Mouse (Mus musculus): ENCODE measurements around the gene Ccdc117. TPM values are rescaled to one million over a fixed set of nuclear protein-coding genes. Genes with fewer than 3 reads are reported as not detected.

Gene Ccdc117
- total RNA-seq, 2 experiments from 2014 or later, result 14.7 to 16.3 TPM

GRCm38 (mm10) chr11:5530717-5531116 lies 11.3 kb downstream of the Ccdc117 start:
- TF ChIP-seq CTCF (IDR thresholded peaks at IDR 0.05), result no peak
- Histone ChIP-seq H3K4me3 (no peak overlapping the region), H3K27ac (no peak overlapping the region)
- no peak for DNase-seq (ENCODE audit: extremely low spot score in 1 of 2, low spot score in 2 of 2)
- intact Hi-C loops (cut with DNase I), result no loop called here

- TF ChIP-seq CTCF (IDR thresholded peaks at IDR 0.05), result no peak
- Histone ChIP-seq H3K4me3 (no peak overlapping the region), H3K27ac (no peak overlapping the region)
- DNase-seq (ENCODE audit: extremely low spot score in 1 of 2, low spot score in 2 of 2), result no peak
- intact Hi-C loops (cut with DNase I), result no loop called here
These were observed 11.8 kb downstream of the Ccdc117 start for GRCm38 (mm10) chr11:5530172-5530571.

GRCm38 (mm10) chr11:5528841-5529240 lies 13.1 kb downstream of the Ccdc117 start:
- no peak for DNase-seq (ENCODE audit: extremely low spot score in 1 of 2, low spot score in 2 of 2)
- H3K4me3 ChIP-seq, result no peak overlapping the region

DNA sequence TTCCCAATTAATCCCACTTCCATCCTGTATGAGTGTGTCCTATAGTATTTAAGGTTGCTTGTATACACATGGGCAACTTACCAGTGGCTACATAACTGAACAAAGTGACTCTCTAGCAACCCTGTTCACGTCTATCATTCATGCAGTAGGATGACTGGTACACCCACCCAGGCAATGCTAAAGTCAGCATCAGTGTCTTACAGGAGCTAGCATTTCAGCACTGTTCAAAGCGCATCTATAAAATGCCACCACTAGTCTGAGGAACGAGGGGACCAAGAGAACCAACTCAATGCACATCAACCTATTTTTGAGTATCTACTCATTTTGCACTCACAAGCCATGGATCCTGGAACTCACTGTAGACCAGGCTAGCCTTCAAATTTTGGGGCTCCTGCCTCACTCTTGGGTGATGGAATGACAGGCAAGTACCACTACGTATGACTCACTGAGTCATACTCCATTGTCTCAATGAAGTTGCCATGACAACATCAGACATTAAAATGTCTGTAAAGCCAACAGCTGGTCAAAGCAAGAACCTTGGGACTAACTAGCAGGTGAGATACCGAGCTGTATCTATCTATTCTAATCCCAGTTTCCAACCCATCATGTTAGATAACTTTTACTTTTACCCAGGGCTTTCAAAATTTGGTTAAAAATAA lies 14.0 kb downstream of the Ccdc117 start:
- intact Hi-C loops (cut with DNase I), result no loop called here
- no peak overlapping the region for H3K4me3 ChIP-seq
- H3K27ac ChIP-seq, result no peak overlapping the region
- TF ChIP-seq CTCF (IDR thresholded peaks at IDR 0.05), result no peak
- no peak for DNase-seq (ENCODE audit: extremely low spot score in 1 of 2, low spot score in 2 of 2)

More at GRCm38 (mm10) chr11:5528841-5529240, 13.1 kb downstream of the Ccdc117 start:
- intact Hi-C loops (cut with DNase I), result no loop called here
- H3K27ac ChIP-seq, result no peak overlapping the region
- no peak for TF ChIP-seq CTCF (IDR thresholded peaks at IDR 0.05)

GRCm38 (mm10) chr11:5526573-5527439 lies 15.2 kb downstream of the Ccdc117 start:
- no peak for TF ChIP-seq CTCF (IDR thresholded peaks at IDR 0.05)
- intact Hi-C loops (cut with DNase I), result no loop called here
- DNase-seq (ENCODE audit: extremely low spot score in 1 of 2, low spot score in 2 of 2), result no peak
- H3K4me3 ChIP-seq, result no peak overlapping the region
- H3K27ac ChIP-seq, result no peak overlapping the region

DNA sequence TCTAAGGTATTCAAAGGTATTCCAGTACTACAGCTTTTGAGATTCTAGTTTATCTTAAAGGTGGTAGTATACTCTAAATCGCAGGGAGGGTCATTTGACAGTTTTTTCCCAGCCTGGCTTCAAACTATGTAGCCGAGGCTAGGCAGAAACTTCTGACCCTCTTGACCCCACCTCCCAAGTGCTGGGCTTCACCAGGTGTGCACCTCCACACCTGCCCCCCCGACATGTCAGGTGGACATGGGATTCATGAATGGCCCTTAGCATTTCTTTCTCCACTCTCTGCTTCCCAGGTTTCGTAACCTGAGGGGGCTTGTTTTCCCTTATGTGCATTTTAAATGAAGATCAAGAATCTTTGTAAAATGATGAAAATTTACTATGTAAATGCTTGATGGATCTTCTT lies 16.6 kb downstream of the Ccdc117 start:
- TF ChIP-seq CTCF (IDR thresholded peaks at IDR 0.05), result no peak
- H3K4me3 ChIP-seq, result no peak overlapping the region
- H3K27ac ChIP-seq, result no peak overlapping the region
- intact Hi-C loops (cut with DNase I), result no loop called here
- DNase-seq (ENCODE audit: extremely low spot score in 1 of 2, low spot score in 2 of 2), result no peak

DNA sequence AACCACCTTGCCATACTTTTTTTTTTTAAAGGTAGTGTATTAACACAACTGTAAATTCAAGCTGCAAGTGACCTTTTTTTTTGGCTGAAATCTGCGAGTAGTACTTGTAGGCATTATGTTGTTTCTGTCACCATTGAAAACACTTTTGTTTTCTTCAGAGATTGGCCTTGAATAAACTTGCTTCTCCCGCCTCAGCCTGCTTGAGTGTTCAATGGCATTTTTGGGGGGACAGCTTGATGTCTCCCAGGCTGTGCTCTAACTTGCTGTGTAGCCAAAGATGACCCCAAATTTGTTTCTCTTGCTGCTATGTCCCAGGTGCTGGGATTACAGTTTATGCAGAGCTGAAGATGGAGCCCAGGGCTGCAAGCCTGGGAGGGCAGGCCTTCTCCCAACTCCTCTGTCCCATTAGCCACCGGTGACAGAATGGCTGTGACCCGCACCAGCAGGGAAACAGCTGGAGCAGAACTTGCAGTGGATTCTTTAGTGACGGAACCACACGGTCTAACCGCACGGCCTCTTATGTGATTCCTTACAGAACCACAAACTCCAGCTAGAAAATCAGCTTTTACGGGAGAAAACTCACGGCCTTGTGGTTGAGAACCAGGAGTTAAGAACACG lies 19.1 kb downstream of the Ccdc117 start:
- DNase-seq (ENCODE audit: extremely low spot score in 1 of 2, low spot score in 2 of 2), result no peak
- Histone ChIP-seq H3K27ac (no peak overlapping the region), H3K4me3 (peak overlapping the region; percentile 100)
- TF ChIP-seq CTCF (IDR thresholded peaks at IDR 0.05), result no peak
- intact Hi-C loops (cut with DNase I), result no loop called here

DNA sequence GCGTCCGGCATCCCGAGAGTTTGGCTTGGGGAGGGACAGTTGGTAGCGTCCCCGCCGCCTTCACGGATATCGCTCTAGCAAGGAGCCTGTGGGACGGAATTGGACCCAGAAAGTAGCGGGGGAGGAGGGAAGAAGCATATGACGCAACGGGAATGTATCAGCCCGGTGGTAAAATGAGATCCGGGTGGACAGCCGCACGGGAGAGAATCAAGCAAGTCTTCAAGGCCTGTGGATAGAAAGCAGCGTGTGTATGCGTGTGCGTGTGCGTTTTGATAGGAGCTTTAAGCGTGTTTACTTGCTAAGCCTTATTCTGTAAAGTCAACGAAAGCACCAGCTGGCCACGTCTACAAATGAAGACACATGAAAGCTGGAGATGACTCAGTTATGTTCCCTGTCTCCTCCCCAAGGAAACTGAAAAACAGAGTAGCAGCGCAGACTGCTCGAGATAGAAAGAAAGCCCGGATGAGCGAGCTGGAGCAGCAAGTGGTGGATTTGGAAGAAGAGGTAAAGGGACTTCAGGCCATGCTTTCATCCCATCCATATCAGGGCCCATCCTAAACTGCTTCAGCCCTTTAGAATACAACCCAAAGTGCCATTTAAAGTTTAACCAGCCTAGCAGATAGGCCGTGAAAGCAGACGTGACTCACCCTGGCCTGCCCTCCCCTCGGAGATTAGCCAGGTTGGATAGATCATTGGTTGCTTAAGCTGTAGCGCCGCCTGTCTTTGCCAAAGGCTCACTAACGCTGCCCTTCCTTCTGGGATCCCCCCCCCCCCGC lies 20.3 kb downstream of the Ccdc117 start:
- intact Hi-C loops (cut with DNase I), result loop anchor here (2.0 kb wide), 2 partner anchors 21 to 37 kb away; partner anchors contain the start of gene Ccdc117
- DNase-seq (ENCODE audit: extremely low spot score in 1 of 2, low spot score in 2 of 2), result peak; percentile 62 to 74

GRCm38 (mm10) chr11:5521266-5521515 lies 20.8 kb downstream of the Ccdc117 start:
- TF ChIP-seq CTCF (IDR thresholded peaks at IDR 0.05), result no peak
- H3K27ac ChIP-seq, result peak overlapping the region; percentile 98
- H3K4me3 ChIP-seq, result peak overlapping the region; percentile 100
- intact Hi-C loops (cut with DNase I), result loop anchor here (2.0 kb wide), 2 partner anchors 22 to 36 kb away; partner anchors contain the start of gene Ccdc117
- no peak for DNase-seq (ENCODE audit: extremely low spot score in 1 of 2, low spot score in 2 of 2)

More for the DNA sequence above, 20.3 kb downstream of the Ccdc117 start:
- peak overlapping the region; percentile 98 for H3K27ac ChIP-seq
- peak; percentile 55 for TF ChIP-seq CTCF (IDR thresholded peaks at IDR 0.05)
- peak overlapping the region; percentile 100 for H3K4me3 ChIP-seq

DNA sequence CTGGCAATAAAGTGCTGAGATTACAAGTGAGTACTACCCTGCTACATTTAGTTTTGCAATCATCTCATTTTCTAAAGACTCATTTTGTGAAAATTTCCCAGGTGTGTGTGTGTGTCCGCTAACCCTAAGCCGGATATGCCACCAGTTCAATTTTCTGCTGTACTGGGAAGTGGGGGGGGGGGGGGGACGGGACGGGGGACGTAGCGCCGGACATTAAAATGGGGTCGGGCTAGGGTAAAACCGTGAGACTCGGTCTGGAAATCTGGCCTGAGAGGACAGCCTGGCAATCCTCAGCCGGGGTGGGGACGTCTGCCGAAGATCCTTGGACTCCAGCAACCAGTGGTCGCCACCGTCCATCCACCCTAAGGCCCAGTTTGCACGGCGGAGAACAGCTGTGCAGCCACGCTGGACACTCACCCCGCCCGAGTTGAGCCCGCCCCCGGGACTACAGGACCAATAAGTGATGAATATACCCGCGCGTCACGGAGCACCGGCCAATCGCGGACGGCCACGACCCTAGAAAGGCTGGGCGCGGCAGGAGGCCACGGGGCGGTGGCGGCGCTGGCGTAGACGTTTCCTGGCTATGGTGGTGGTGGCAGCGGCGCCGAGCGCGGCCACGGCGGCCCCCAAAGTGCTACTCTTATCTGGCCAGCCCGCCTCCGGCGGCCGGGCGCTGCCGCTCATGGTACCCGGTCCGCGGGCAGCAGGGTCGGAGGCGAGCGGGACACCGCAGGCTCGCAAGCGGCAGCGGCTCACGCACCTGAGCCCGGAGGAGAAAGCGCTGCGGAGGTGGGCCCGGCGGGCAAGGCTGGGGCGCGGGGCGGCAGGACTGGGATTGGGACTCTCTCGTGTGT lies 21.3 kb downstream of the Ccdc117 start, which contains the start of gene Xbp1:
Gene Xbp1, plus strand, starts transcription at position 248 of the 854 bp plus-strand sequence.
- intact Hi-C loops (cut with DNase I), result loop anchor here (2.0 kb wide), 2 partner anchors 22 to 36 kb away; partner anchors contain the start of gene Ccdc117
- Histone ChIP-seq H3K4me3 (peak within 1 kb of the TSS; percentile 100), H3K27ac (peak within 1 kb of the TSS; percentile 98)
- TF ChIP-seq CTCF (IDR thresholded peaks at IDR 0.05), result no peak
- DNase-seq (ENCODE audit: extremely low spot score in 1 of 2, low spot score in 2 of 2), result peak; percentile 97 to 99
